Mouse (Mus musculus) heart, embryonic 14.5 days (tissue): ENCODE data around the gene Glipr1l3. TPM values are rescaled to one million over a fixed set of nuclear protein-coding genes. Genes with fewer than 3 reads are reported as not detected.

Source experiments
- polyA plus RNA-seq: library from polyadenylated mRNA; unstranded; fragments of >200 nt; fragmentation: Nextera tagmentation; extraction: Ambion mirVana; gene quantifications from 2 replicates; pipeline ENCODE4 v1.2.1, GENCODE M21; 2014

Gene Glipr1l3
- polyA plus RNA-seq, 1 experiment from 2014 or later = not detected

Other genes starting within 250 kb of the Glipr1l3 start
- gene Krr1, start 187.7 kb downstream of the Glipr1l3 start, polyA plus RNA-seq = 24.8 and 26.5 TPM in 2 replicates
- 1.7 and 2.5 TPM in 2 replicates for gene Glipr1, start 157.7 kb downstream of the Glipr1l3 start, polyA plus RNA-seq
- gene Glipr1l1, start 100.1 kb downstream of the Glipr1l3 start, polyA plus RNA-seq = not detected in 2 replicates
- not detected in 2 replicates for gene Glipr1l2, start 77.0 kb downstream of the Glipr1l3 start, polyA plus RNA-seq
- 0.20 TPM in 1 of 2 replicates, not detected in the other for gene Caps2, start 3.3 kb upstream of the Glipr1l3 start, polyA plus RNA-seq
- 0.92 and 1.4 TPM in 2 replicates for gene Kcnc2, start 110.8 kb upstream of the Glipr1l3 start, polyA plus RNA-seq